Mouse (Mus musculus): ENCODE measurements around the gene Gcm2. TPM values are rescaled to one million over a fixed set of nuclear protein-coding genes. Genes with fewer than 3 reads are reported as not detected.

The Gcm2 gene
- polyA plus RNA-seq, 1 experiment from 2014 or later: not detected

DNA sequence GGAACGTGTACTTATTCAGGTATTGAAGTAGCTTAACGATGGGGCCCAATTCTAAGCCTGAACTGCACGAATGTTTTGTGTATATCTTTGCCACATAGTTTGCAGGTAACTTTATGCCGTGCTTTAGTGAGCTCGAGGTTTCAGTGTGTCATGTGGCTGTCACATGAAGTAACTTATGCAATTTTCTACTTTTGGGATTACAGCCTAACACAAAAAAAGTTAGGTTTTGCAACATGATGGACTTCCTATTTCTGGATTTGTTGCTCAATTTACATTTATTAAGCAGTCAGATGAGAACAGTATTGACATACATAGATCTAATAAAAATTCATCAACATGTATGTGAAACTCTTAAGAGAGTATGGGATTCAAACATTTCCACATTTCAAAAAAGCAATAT lies 37.0 kb downstream of the Gcm2 start:
- WGBS (ENCODE audit: insufficient replicate concordance): 52% methylated on average over 5 of the region's 5 CpGs
- no peak overlapping the region for H3K4me3 ChIP-seq (ENCODE audit: low read depth, low read length)
- H3K4me2 ChIP-seq (ENCODE audit: low read depth, low read length): no peak overlapping the region
- peaks cover 13% of the 10 kb centered on the region for H3K27me3 ChIP-seq (ENCODE audit: control insufficient read depth, insufficient read depth, low read depth, low read length)
- no peak for ATAC-seq (ENCODE audit: low read depth)
- no peaks in the 10 kb centered on the region for H3K36me3 ChIP-seq (ENCODE audit: control insufficient read depth, insufficient read depth)
- H3K9me3 ChIP-seq (replicated peaks; ENCODE audit: control insufficient read depth, low read length): no peaks in the 10 kb centered on the region
- H3K9ac ChIP-seq (ENCODE audit: low read depth, low read length): no peak overlapping the region
- H3K4me1 ChIP-seq (ENCODE audit: control insufficient read depth, low read depth, low read length): no peaks in the 10 kb centered on the region
- H3K27ac ChIP-seq (ENCODE audit: low read length): no peak overlapping the region

DNA sequence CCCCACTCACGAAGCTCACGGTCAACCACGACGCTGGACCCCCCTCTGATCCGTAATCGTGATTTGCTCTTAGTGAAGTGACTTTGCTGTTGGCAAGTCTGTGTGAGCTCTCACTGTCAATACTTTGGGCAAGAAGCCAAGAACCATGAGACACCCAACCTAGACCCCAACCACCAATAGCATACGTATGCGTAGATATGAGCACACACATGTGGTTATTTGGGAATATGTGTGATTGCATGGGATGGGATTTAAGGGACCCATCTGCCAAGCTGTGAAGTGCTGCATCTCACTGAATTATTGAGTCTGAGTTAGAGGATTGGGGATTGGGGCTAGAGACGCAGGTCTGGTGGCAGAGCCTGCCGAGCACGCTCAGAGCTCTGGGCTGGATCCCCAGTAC lies 39.2 kb downstream of the Gcm2 start:
- no peak for ATAC-seq (ENCODE audit: low read depth)
- no peak overlapping the region for H3K4me2 ChIP-seq (ENCODE audit: low read depth, low read length)
- no peaks in the 10 kb centered on the region for H3K36me3 ChIP-seq (ENCODE audit: control insufficient read depth, insufficient read depth)
- H3K9ac ChIP-seq (ENCODE audit: low read depth, low read length): no peak overlapping the region
- no peaks in the 10 kb centered on the region for H3K4me1 ChIP-seq (ENCODE audit: control insufficient read depth, low read depth, low read length)
- no peaks in the 10 kb centered on the region for H3K9me3 ChIP-seq (replicated peaks; ENCODE audit: control insufficient read depth, low read length)
- no peak overlapping the region for H3K4me3 ChIP-seq (ENCODE audit: low read depth, low read length)
- no peak overlapping the region for H3K27ac ChIP-seq (ENCODE audit: low read length)
- WGBS (ENCODE audit: insufficient replicate concordance): 74% methylated on average over 11 of the region's 11 CpGs
- no peaks in the 10 kb centered on the region for H3K27me3 ChIP-seq (ENCODE audit: control insufficient read depth, insufficient read depth, low read depth, low read length)

DNA sequence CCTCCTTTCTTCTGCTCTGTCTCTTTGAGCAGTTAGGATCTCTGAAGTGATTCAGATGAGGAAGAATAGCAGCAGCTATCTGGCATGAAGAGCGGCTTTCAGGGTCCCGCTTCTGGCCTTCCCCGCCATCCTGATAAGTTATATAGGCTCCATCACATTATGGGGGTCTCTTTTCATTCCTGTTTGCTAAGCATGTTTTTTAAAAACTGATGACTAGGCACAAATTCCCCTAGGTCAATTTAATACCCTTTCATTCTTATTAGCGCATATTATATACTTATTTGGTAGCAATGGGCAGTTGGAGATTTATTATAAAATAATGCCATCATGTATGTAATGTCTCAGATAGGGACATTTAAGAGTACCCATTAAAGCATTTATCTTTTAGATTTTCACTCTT lies 43.2 kb downstream of the Gcm2 start:
- no peak for ATAC-seq (ENCODE audit: low read depth)
- 78% methylated on average over 4 of the region's 4 CpGs for WGBS (ENCODE audit: insufficient replicate concordance)
- no peak overlapping the region for H3K27ac ChIP-seq (ENCODE audit: low read length)
- H3K36me3 ChIP-seq (ENCODE audit: control insufficient read depth, insufficient read depth): no peaks in the 10 kb centered on the region
- H3K9ac ChIP-seq (ENCODE audit: low read depth, low read length): no peak overlapping the region
- no peak overlapping the region for H3K4me3 ChIP-seq (ENCODE audit: low read depth, low read length)
- no peaks in the 10 kb centered on the region for H3K27me3 ChIP-seq (ENCODE audit: control insufficient read depth, insufficient read depth, low read depth, low read length)
- H3K4me1 ChIP-seq (ENCODE audit: control insufficient read depth, low read depth, low read length): no peaks in the 10 kb centered on the region
- H3K9me3 ChIP-seq (replicated peaks; ENCODE audit: control insufficient read depth, low read length): no peaks in the 10 kb centered on the region
- H3K4me2 ChIP-seq (ENCODE audit: low read depth, low read length): no peak overlapping the region

DNA sequence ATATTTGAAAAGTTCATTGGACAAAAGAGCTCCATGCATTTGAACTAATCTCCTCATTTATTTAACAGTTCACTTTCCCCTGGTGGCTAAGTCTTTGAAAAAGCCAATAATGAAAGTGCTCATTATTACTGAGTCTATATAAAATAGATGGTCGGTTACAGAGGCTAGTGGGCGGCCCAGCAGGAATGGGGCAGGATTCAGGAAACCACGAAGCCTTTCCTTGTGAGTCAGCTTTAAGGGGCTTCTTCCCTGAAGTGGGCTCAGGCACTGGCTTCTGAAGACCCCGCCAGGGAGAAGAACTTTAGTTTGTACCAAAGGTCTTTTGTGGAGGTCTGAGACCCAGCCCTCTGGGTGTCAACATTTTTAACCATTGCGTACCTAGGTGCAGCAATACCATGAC lies 58.9 kb downstream of the Gcm2 start:
- H3K4me1 ChIP-seq (ENCODE audit: control insufficient read depth, low read depth, low read length): no peaks in the 10 kb centered on the region
- H3K9me3 ChIP-seq (replicated peaks; ENCODE audit: control insufficient read depth, low read length): no peaks in the 10 kb centered on the region
- WGBS (ENCODE audit: insufficient replicate concordance): 46% methylated on average over 5 of the region's 5 CpGs
- no peak overlapping the region for H3K4me3 ChIP-seq (ENCODE audit: low read depth, low read length)
- no peak overlapping the region for H3K9ac ChIP-seq (ENCODE audit: low read depth, low read length)
- no peak overlapping the region for H3K4me2 ChIP-seq (ENCODE audit: low read depth, low read length)
- no peak for ATAC-seq (ENCODE audit: low read depth)
- H3K36me3 ChIP-seq (ENCODE audit: control insufficient read depth, insufficient read depth): no peaks in the 10 kb centered on the region
- no peak overlapping the region for H3K27ac ChIP-seq (ENCODE audit: low read length)
- no peaks in the 10 kb centered on the region for H3K27me3 ChIP-seq (ENCODE audit: control insufficient read depth, insufficient read depth, low read depth, low read length)

Other genes starting within 250 kb of the Gcm2 start
- gene Pak1ip1, start 110.0 kb downstream of the Gcm2 start, polyA plus RNA-seq (2015; fragmentation: Nextera tagmentation; extraction: Ambion mirVana): 49.6 and 52.7 TPM in 2 replicates
- gene Tmem14c, start 94.7 kb downstream of the Gcm2 start, polyA plus RNA-seq (2015; fragmentation: Nextera tagmentation; extraction: Ambion mirVana): 569 and 646 TPM in 2 replicates
- gene Mak, start 31.3 kb downstream of the Gcm2 start, polyA plus RNA-seq (2015; fragmentation: Nextera tagmentation; extraction: Ambion mirVana): 0.08 and 0.11 TPM in 2 replicates
- gene Sycp2l, start 3.3 kb upstream of the Gcm2 start, polyA plus RNA-seq (2015; fragmentation: Nextera tagmentation; extraction: Ambion mirVana): not detected in 2 replicates
- gene Elovl2, start 109.4 kb upstream of the Gcm2 start, polyA plus RNA-seq (2015; fragmentation: Nextera tagmentation; extraction: Ambion mirVana): 47.5 and 50.6 TPM in 2 replicates
- 4.5 and 4.8 TPM in 2 replicates for gene Smim13, start 138.8 kb upstream of the Gcm2 start, polyA plus RNA-seq (2015; fragmentation: Nextera tagmentation; extraction: Ambion mirVana)
- gene Gm17364, start 162.9 kb upstream of the Gcm2 start, polyA plus RNA-seq (2015; fragmentation: Nextera tagmentation; extraction: Ambion mirVana): not detected in 2 replicates